Mouse (Mus musculus): ENCODE data around the gene Zfp575.

Zfp575 gene

DNA sequence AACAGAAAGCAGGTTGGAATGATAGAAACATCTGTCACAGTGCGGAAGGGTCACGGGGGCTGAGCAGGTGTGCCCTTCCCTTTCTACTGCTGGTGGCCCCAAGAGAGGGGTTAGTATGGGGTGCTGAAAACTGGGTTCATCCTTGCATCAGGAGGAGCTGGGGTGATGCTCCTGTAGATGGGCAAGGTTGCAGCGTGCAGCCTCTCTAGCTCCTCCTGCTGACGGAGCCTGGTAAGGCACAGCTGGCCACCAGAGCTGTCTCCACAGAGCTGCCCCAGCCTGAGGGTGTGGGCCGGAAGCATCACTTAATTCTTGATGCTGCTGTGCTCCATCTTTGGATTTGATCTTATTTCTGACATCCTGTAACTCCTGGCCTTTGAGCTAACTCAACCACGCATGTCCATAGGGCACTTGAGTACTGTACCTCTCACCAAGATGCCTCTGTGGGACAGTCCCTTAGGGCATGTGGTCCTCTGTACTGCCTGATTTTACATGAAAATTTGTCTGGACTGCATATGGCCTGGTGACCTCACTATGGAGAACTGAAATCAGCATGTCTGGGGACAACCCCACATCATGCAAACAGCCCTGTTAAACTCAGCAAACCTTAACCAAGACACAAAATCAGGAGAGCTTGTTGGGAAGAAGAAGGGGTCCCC is 22.7 kb downstream of the Zfp575 start:
- peak; percentile 12 for DNase-seq (ENCODE audit: inconsistent ontology term)

- DNase-seq (ENCODE audit: inconsistent ontology term) = no peak
Measured at GRCm38 (mm10) chr7:24563837-24564206, 23.6 kb downstream of the Zfp575 start.

DNA sequence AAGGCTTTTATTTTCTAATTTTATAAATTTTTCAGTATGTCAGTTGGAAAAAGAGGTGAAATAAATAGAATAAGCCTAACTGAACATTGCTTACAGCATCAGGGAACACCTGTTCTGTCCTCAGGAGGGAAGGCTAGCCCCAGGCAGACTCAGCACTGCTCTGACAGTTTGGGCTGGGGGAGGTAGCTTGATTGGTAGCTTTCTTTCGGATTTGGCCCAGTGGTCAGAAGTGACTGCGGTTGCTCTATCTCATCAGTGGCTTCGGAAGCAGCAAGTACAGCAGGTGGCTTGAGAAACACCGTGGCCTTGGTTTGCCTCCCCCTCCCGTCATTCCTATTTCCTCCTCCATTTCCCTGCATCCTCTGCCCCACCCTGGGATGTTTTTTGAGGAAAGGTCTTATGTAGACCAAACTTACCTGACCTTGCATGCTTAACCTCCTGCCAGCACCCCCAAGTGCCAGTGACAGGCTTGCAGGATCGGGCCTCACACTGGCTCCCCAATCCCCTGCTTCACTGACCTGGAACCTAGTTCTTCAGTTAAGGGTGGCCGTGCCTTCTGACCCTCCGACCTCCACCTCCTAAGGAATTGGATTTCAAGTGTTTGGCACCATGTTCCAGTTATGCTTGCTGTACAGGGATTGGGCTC is 24.1 kb downstream of the Zfp575 start:
- DNase-seq (ENCODE audit: inconsistent ontology term) = no peak

DNA sequence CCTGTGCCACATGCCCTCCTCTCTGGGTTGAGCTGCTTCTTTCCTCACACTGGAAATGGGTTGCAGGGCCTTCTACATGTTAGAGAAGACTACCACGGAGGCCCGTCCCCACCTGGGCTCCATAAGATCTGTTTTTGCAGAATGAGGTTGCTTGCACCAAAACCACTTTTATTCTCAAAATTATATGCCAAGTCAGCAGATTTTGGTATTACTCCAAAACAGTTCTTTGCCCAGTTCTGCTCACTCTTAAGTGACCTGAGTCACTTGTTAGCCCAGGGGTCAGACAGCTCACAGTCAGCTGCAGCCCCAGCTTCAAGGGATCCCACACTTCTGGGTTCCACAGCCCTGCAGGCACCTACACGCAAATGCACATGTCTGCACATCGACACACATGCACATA is 26.0 kb downstream of the Zfp575 start:
- DNase-seq (ENCODE audit: inconsistent ontology term) = no peak

DNA sequence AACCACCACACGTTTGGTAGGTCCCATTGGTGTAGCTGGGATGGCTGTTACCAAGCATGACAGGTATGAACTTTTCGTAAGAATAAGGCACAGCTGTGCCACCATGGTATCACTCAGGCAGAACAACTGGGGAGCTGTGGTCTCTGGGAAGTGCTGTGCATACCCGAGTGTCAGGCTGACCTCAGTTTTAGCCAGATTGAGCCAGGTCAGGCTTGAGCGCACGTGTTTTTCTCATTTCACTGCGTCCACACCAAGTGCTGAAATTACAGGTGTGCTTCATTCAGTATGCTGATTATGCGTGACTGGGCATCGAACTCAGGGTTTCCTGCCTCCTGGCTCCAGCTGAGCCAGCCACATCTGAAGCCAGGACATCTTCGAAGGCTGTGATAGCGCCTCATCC is 31.7 kb downstream of the Zfp575 start:
- DNase-seq (ENCODE audit: inconsistent ontology term) = no peak

GRCm38 (mm10) chr7:24551985-24552759 is 35.3 kb downstream of the Zfp575 start:
- no peak for DNase-seq (ENCODE audit: inconsistent ontology term)

GRCm38 (mm10) chr7:24547534-24548036 is 39.9 kb downstream of the Zfp575 start:
- DNase-seq (ENCODE audit: inconsistent ontology term) = no peak

GRCm38 (mm10) chr7:24546634-24547389 is 40.6 kb downstream of the Zfp575 start:
- DNase-seq (ENCODE audit: inconsistent ontology term) = peak; percentile 99

- DNase-seq (ENCODE audit: inconsistent ontology term) = no peak
Measured at GRCm38 (mm10) chr7:24546068-24546614, 41.3 kb downstream of the Zfp575 start, which contains the start of the genes Pinlyp and Xrcc1. TSS of gene Pinlyp (minus strand) at chr7:24546118. TSS of gene Xrcc1 (plus strand) at chr7:24546289.

GRCm38 (mm10) chr7:24544506-24544905 is 42.9 kb downstream of the Zfp575 start:
- no peak for DNase-seq (ENCODE audit: inconsistent ontology term)

DNA sequence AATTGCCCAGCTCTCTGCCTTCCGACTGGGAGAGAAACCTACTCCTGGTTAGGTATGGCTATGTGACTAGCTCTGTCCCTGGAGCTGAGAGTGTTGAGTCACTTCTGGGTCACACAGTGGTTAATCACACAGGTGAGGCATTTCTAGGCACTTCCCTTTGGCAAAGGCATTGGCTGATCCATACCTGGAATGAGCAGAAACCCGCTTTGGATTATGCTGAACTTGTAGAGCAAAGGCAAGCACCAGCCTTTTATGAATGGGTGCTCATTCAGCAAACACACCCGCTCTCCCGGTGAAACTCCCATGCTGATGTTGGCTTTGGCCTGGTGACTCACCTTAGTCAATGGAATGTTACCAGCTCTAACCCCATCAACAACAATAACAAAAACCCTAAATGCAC is 47.8 kb downstream of the Zfp575 start:
- DNase-seq (ENCODE audit: inconsistent ontology term) = no peak

DNA sequence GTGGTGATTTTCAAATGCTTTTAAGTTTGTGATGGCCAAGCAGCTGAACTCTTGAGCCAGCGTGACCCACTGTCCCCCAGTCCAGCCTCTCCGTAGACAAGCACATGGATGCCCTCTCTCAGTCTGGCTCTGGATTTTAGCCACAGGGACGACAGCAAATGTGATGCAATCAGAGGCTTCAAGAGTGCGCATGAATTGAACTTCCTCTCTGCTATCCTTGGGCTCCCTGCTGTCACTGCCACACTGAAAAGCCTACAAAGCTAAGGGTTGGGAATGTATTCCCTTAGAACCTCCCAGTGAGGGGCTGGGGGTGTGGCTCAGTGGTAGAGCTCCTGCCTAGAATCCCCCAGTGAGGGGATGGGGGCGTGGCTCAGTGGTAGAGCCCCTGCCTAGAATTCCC is 48.7 kb downstream of the Zfp575 start:
- DNase-seq (ENCODE audit: inconsistent ontology term) = no peak

DNA sequence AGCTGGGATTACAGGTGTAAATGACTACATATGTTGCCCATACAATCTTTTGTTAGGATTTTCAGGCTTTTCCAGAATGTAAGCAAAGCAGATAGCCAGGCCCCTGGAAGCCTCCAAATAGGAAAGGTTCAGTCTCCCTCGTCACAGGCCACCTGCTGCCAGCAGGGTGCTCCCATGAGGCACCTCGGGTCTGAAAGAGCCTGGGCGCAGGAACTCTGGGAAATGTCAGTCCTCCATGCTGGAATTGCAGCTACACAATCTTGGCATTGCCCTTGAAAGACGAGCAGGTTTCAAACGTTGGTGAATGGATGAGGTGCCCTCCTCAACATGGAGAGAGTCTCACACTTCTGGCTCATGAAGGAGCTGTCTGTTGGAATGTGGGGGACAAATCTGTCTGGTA is 49.3 kb downstream of the Zfp575 start:
- DNase-seq (ENCODE audit: inconsistent ontology term) = no peak

DNA sequence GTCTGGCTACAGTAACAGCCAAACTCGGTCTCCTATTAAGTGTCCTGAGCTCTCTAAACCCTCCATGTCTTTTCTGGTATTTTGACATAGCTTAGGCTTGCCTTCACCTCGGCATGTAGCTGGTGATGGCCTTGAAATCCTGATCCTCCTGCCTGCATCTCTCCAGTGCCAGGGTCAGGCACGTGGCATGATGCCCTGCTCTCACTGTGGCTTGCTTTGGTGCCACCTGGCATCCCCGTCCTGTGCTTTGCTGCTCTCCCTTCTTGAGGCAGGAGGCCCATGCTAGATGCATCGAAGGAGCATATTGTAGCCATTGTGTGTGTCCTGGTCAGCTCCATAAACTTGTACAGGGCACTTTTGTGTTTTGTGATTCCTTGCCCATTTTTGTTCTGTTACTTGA is 49.9 kb downstream of the Zfp575 start:
- DNase-seq (ENCODE audit: inconsistent ontology term) = no peak

GRCm38 (mm10) chr7:24537081-24537480 is 50.4 kb downstream of the Zfp575 start:
- peak; percentile 89 for DNase-seq (ENCODE audit: inconsistent ontology term)

- DNase-seq (ENCODE audit: inconsistent ontology term) = no peak
Measured at GRCm38 (mm10) chr7:24534301-24534700, 53.1 kb downstream of the Zfp575 start.

Data from Muller cell, postnatal 12 days (primary cell).